Mouse (Mus musculus): ENCODE data around the gene Xrra1. TPM values are rescaled to one million over a fixed set of nuclear protein-coding genes. Genes with fewer than 3 reads are reported as not detected.

Gene Xrra1
- polyA plus RNA-seq, 1 experiment = 0.11 TPM

DNA sequence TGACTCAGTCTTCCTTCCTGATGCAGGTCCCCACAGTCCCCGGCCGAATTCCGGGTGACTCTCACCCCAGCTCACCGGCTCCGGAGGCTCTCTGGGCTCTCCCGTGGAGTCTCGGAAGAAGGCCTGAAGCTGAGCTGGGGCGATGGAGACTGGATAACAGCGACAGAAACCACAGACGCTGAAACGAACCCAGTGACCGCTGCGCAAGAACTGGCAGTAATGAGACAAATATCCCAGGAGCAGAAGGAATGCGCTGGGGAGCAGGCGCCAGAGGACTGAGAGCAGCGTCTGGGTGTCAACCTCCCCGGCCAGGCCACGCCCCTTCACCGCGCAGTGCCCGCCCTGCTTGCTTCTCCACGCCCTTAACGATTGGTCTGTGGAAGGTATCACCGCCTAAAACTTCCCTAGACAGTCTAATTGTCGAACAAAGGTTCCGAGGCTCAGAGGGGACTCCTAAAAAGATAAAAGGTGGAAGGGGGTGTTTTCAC is 30.8 kb upstream of the Xrra1 start, which contains the start of gene Neu3:
Neu3 (minus strand) TSS at position 335 of the 488 bp plus-strand sequence.
- Histone ChIP-seq H3K27me3 (ENCODE audit: control insufficient read depth, insufficient read depth, insufficient read length) (no peaks in the 10 kb centered on the region), H3ac (ENCODE audit: control insufficient read depth, insufficient read length, low read depth) (peak within 1 kb of the TSS; percentile 67), H3K79me3 (ENCODE audit: low read depth) (no peaks in the 10 kb centered on the region), H3K4me3 (ENCODE audit: insufficient read depth, poor library complexity, severe bottlenecking) (peak within 1 kb of the TSS; percentile 22), H3K79me2 (ENCODE audit: control insufficient read depth, insufficient read depth) (no peaks in the 10 kb centered on the region), H3K36me3 (ENCODE audit: control insufficient read depth, insufficient read depth) (no peaks in the 10 kb centered on the region)
- TF ChIP-seq USF1 (IDR thresholded peaks at IDR 0.05; ENCODE audit: low read depth) (no peak), MYOD1 (IDR thresholded peaks at IDR 0.05; ENCODE audit: control insufficient read depth, insufficient read length, low read depth) (no peak)

DNA sequence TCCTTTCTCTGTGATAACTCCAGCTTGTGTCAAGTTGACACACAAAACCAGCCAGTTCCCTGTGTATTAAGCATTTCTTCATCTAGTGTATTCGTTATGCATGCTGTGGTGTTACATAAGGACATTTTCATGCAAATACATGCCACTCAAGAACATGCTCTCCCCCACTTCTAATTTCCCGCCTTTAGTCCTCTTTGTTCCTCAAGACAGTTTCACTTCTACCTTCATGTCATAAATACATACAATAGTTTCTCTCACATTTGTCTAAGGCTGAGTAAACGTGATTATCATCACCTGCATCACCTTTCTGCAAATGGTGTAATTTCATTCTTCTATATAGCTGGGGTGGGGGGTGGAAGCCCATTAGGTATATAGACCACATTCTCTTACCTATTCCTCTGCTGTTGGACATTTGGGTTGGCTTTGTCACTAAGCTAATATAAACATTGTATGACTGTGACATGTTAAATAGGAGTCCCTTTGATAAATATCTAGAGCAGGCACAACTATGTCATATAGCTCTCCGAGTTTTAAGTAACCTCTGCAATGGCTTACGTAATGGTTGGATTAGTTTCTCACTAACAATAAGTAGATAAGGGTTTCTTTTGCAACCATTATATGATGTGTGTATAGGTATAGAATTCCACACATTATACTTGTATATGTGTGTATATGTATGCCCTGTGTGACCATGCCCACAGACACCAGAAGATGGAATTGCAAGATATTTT is 25.6 kb upstream of the Xrra1 start:
- Histone ChIP-seq H3K4me3 (ENCODE audit: insufficient read depth, poor library complexity, severe bottlenecking) (no peak overlapping the region), H3ac (ENCODE audit: control insufficient read depth, insufficient read length, low read depth) (no peak overlapping the region)

DNA sequence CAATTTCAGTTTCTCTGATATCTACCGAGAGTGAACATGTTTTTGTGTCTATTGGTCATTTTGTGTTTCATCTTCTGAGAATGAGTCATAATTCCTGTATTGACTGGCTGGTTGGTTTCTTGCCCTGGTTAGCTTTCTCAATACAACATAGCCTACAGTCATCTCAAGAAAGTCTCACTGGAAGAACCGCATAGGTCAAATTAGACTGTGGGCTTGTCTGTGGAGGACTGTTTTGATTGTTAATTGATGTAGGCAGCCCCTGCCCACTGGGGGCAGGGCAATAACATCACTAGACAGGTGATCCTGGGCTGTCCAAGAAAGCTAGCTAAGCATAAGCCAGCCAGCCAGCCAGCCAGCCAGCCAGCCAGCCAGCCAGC is 25.1 kb upstream of the Xrra1 start:
- Histone ChIP-seq H3K79me2 (ENCODE audit: control insufficient read depth, insufficient read depth) (no peaks in the 10 kb centered on the region), H3ac (ENCODE audit: control insufficient read depth, insufficient read length, low read depth) (no peak overlapping the region), H3K27me3 (ENCODE audit: control insufficient read depth, insufficient read depth, insufficient read length) (no peaks in the 10 kb centered on the region), H3K4me3 (ENCODE audit: insufficient read depth, poor library complexity, severe bottlenecking) (no peak overlapping the region), H3K36me3 (ENCODE audit: control insufficient read depth, insufficient read depth) (peaks cover 19% of the 10 kb centered on the region), H3K79me3 (ENCODE audit: low read depth) (no peaks in the 10 kb centered on the region)
- TF ChIP-seq MAX (IDR thresholded peaks at IDR 0.05) = no peak
- TF ChIP-seq MYOG (IDR thresholded peaks at IDR 0.05; ENCODE audit: control insufficient read depth, extremely low read depth, insufficient read length) = no peak
- no peak for TF ChIP-seq FOSL1 (IDR thresholded peaks at IDR 0.05; ENCODE audit: insufficient read depth, low read length, poor library complexity, severe bottlenecking)
- TF ChIP-seq CEBPB (IDR thresholded peaks at IDR 0.05; ENCODE audit: low read depth) = no peak
- no peak for TF ChIP-seq MYOD1 (IDR thresholded peaks at IDR 0.05; ENCODE audit: control insufficient read depth, insufficient read length, low read depth)
- no peak for TF ChIP-seq CTCF (IDR thresholded peaks at IDR 0.05; ENCODE audit: control insufficient read depth, insufficient read depth, insufficient read length)
- no peak for TF ChIP-seq USF1 (IDR thresholded peaks at IDR 0.05; ENCODE audit: low read depth)

More for the DNA sequence above, 25.6 kb upstream of the Xrra1 start:
- peaks cover 13% of the 10 kb centered on the region for H3K36me3 ChIP-seq (ENCODE audit: control insufficient read depth, insufficient read depth)
- H3K27me3 ChIP-seq (ENCODE audit: control insufficient read depth, insufficient read depth, insufficient read length) = no peaks in the 10 kb centered on the region
- no peaks in the 10 kb centered on the region for H3K79me2 ChIP-seq (ENCODE audit: control insufficient read depth, insufficient read depth)
- no peak for TF ChIP-seq CTCF (IDR thresholded peaks at IDR 0.05; ENCODE audit: control insufficient read depth, insufficient read depth, insufficient read length)
- no peak for TF ChIP-seq MYOD1 (IDR thresholded peaks at IDR 0.05; ENCODE audit: control insufficient read depth, insufficient read length, low read depth)
- TF ChIP-seq CEBPB (IDR thresholded peaks at IDR 0.05; ENCODE audit: low read depth) = no peak
- TF ChIP-seq MAX (IDR thresholded peaks at IDR 0.05) = no peak
- TF ChIP-seq FOSL1 (IDR thresholded peaks at IDR 0.05; ENCODE audit: insufficient read depth, low read length, poor library complexity, severe bottlenecking) = no peak
- TF ChIP-seq MYOG (IDR thresholded peaks at IDR 0.05; ENCODE audit: control insufficient read depth, extremely low read depth, insufficient read length) = no peak
- no peak for TF ChIP-seq USF1 (IDR thresholded peaks at IDR 0.05; ENCODE audit: low read depth)
- H3K79me3 ChIP-seq (ENCODE audit: low read depth) = no peaks in the 10 kb centered on the region

DNA sequence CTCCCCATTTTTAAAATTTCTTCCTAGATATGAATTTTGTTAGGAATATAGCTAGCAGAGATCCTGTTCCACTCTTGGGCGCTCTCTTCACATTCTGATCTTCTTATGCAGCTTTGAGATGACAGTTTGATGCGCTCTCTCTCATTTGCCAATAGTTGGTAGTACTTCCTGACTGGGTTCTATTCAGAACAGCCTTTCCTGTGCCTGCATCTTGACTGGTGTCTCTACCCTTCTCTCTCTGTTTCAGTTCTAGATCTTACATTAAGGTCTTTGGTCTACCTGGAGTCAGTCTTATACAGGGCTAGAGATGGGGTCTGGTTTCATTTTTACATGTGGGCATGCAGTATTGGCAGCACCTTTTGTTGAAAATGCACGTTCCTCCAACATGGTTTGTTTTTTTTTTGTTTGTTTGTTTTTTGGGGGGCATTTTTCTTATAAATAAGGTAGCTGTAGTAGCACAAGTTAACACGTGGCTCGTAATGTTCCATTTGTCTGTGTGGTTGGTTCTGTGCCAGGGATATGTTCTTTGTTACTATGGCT is 24.5 kb upstream of the Xrra1 start:
- no peak for TF ChIP-seq MYOG (IDR thresholded peaks at IDR 0.05; ENCODE audit: control insufficient read depth, extremely low read depth, insufficient read length)
- no peak for TF ChIP-seq MYOD1 (IDR thresholded peaks at IDR 0.05; ENCODE audit: control insufficient read depth, insufficient read length, low read depth)
- TF ChIP-seq USF1 (IDR thresholded peaks at IDR 0.05; ENCODE audit: low read depth) = no peak
- no peak overlapping the region for H3K4me3 ChIP-seq (ENCODE audit: insufficient read depth, poor library complexity, severe bottlenecking)
- H3K27me3 ChIP-seq (ENCODE audit: control insufficient read depth, insufficient read depth, insufficient read length) = no peaks in the 10 kb centered on the region

DNA sequence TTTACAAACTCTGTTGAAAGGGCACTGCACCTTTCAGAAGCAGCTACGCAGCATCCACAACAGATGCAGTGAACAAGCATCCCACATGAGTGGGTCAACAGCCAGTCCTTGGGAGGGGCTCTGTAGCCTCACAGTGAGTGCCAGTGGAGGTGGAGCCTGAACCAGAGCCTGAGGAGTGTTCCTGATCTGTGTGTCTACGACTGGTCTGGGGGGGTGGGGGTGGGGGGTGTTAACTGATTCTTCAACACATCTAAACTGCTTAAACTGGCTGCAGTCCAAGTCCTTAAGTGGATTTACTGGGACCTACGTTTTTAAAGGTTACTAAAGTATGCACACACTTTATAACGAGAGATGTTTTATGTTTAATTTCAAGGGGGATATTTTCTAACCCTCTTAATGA is 22.1 kb upstream of the Xrra1 start:
- no peak overlapping the region for H3K4me3 ChIP-seq (ENCODE audit: insufficient read depth, poor library complexity, severe bottlenecking)
- H3K79me2 ChIP-seq (ENCODE audit: control insufficient read depth, insufficient read depth) = no peaks in the 10 kb centered on the region
- peaks cover 36% of the 10 kb centered on the region for H3K36me3 ChIP-seq (ENCODE audit: control insufficient read depth, insufficient read depth)
- no peaks in the 10 kb centered on the region for H3K27me3 ChIP-seq (ENCODE audit: control insufficient read depth, insufficient read depth, insufficient read length)
- TF ChIP-seq CTCF (IDR thresholded peaks at IDR 0.05; ENCODE audit: control insufficient read depth, insufficient read depth, insufficient read length) (no peak), CEBPB (IDR thresholded peaks at IDR 0.05; ENCODE audit: low read depth) (no peak), MYOD1 (IDR thresholded peaks at IDR 0.05; ENCODE audit: control insufficient read depth, insufficient read length, low read depth) (no peak), USF1 (IDR thresholded peaks at IDR 0.05; ENCODE audit: low read depth) (no peak), MYOG (IDR thresholded peaks at IDR 0.05; ENCODE audit: control insufficient read depth, extremely low read depth, insufficient read length) (no peak), MAX (IDR thresholded peaks at IDR 0.05) (no peak)
- H3K79me3 ChIP-seq (ENCODE audit: low read depth) = no peaks in the 10 kb centered on the region
- no peak overlapping the region for H3ac ChIP-seq (ENCODE audit: control insufficient read depth, insufficient read length, low read depth)

More for the DNA sequence above, 24.5 kb upstream of the Xrra1 start:
- H3K79me3 ChIP-seq (ENCODE audit: low read depth) = no peaks in the 10 kb centered on the region
- no peak overlapping the region for H3ac ChIP-seq (ENCODE audit: control insufficient read depth, insufficient read length, low read depth)
- no peaks in the 10 kb centered on the region for H3K79me2 ChIP-seq (ENCODE audit: control insufficient read depth, insufficient read depth)
- H3K36me3 ChIP-seq (ENCODE audit: control insufficient read depth, insufficient read depth) = peaks cover 24% of the 10 kb centered on the region

Measured in C2C12 (cell line).